Mouse (Mus musculus): Measurements from ENCODE around the gene Sft2d1.

The Sft2d1 gene

DNA sequence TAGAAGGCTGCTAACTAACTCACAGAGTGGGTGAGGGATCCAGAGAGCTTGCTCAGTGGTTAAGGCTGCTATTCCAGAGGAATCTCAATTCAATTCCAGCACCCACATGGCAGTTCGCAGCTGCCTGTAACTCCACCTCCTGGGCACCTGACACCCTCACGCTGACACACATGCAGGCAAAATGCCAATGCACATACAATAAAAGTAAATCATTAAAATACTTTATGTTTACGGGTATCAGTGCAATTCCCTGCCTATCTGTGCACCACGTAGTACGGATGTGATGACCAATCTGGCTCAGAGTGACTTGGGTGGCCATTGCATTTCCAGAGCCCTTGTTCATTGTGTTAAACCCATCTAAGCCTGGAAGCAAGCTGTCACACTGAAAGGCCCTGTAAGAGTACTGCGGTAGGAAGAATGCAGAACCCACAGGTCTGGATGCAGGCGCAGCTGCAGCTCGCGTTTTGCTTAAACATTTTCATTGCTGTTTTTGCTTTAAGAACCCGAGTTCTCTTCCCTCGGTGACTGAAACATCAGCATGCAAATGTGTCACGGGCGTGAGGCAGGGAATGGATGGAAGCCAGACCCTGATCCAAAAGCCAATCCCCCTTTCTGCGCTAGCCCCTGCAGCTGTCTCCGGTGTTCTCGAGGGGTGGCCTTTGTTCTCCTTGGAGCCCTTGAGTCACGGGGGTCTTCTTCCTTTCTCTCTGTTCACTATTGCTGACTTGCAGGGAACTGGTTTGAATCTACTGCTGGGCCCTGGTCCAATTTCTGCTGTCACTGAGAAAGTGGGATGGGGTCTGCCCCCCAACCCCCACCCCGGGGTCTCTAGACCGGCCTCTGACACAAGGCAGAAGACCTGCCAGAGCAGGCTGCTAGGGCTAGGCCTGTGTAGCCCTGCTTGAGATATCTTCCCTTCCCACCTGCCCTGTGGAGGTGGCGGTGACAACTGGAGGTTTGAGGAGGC, 56.9 kb downstream of the Sft2d1 start:
- DNase-seq = no peak

DNA sequence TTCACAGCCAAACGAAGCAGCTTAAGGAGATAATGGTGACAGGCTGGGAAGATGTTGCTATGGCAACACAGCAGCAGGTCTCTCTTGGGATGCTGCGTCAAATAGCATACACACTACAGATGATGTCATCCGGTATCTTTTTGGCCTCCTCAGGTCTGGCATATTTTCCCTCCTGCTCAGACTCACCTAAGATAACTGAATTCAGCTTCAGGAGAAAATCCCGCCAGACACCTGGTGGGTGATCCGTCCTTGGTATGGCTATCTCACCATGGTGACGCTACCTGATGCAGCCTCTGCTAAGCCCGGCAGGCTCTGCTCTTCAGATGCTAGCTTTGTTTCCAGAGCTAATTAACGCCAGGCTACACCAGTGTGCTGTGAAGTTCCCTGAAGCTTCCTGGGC, 57.7 kb downstream of the Sft2d1 start:
- DNase-seq = no peak

DNA sequence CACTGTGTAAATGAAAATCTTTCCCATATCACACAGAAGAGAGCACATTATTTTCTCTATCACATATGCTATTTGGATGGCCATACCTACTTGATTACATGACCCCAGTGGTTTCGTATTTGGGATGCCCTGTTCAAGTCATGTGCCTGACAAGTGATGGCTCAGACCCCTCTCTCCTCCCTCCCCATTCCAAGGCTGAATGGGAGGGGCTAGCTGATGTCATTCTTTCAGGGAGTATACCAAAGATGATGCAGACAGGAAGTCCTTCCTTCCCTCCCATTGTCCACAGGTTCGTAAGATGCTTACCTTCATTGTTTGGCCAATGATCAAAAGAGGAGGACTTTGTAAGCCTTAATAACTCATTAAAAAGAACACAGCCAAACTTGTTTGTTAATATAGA, 58.3 kb downstream of the Sft2d1 start:
- no peak for DNase-seq

DNA sequence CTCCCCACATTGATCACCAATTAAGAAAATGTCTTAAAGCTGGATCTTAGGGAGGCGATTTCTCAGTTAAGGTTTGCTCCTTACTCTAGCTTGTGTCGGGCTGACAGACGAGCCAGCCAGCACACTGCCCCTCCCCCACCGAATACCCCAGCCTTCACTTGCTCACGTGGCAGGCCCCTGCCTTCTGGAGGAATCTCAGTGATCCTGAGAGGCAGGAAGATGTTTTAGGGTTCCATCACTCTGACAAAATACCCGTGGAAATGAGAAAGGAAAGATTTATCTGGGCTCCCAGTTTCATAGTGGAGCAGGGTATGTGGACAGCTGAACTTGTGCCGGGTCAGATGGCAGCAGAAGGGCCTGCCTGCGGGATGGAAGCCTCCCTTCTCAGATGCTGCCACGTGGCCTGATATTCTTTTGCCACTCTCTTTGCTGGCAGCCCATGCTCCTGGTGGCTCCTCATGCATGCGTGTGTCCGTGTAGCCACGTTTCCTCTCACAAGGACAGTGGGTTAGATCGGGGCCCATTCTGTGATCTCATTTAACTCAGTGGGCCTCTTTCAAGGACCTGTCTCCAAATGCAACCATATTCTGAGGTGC, 59.8 kb downstream of the Sft2d1 start:
- no peak for DNase-seq

DNA sequence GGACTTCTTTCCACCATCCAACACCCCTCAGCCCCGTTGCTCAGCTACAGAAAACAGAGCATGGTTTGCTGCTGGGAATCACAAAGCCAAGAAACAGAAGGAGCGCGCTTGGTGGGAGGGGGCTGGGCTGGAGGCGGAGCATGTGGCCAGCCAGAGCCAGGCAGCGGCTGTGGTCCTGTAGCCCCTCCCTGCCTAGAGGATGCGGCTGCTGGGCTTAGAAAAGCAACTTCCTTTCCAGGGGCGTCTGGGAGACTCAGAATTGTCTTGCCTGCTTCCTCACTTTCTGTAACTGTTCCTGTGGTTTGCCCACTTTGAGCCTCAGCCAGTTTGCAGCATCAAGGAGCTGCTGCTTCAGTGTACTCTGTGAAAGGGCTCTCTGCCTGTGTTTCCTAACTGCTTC, 60.9 kb downstream of the Sft2d1 start:
- DNase-seq = peak; percentile 80

DNA sequence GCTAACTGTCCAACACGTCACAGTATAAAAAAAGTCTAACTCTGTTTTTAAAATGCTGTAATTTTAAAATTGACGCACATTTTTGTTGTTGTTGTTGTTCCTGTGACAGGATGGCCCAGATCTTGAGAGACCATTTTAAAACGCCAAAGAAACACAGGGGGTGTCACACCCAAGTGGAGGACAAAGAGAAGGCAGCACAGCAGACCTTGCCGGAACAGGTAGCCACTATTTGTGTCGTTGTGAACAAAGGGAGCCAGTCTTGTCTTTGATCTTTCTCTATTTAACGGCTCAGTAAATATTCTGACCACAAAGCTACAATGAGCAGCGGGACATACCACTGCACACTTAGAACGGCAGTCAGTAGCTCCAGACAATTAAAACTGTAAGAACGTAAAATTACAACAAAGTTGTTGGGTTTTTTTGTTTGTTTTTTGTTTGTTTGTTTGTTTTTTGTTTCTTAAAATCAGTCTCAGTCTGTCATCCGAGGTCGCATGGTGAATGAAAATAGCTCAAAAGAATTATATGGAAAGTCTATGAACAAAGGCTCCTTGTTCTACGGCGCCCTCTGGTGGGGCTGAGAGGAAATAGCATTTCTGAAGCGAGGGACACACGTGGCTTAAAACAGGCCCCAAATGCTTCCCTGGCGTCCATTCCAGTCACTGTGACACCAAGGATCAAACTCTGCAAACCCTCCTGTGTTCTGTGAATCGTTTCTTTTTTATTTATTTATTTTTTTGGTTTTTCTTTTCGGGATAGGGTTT, 61.6 kb downstream of the Sft2d1 start:
- peak; percentile 84 for DNase-seq

All from thymus, postnatal 25 days (tissue).